Mouse (Mus musculus) CH12.LX (cell line): Measurements from ENCODE around the gene Dab1.

Experiments used
- IRF4 ChIP-seq: IDR thresholded peaks from 2 replicates; pipeline ENCODE4 v1.6.1; 2014; ENCODE audit warnings: low read depth, mild to moderate bottlenecking, inconsistent platforms, low read length, improper control_type of control experiment
- MAFK ChIP-seq: IDR thresholded peaks from 2 replicates; pipeline ENCODE4 v1.6.1; 2011; ENCODE audit warnings: low read length, improper control_type of control experiment; ENCODE audit not compliant: insufficient replicate concordance
- MYC ChIP-seq: IDR thresholded peaks from 2 replicates; pipeline ENCODE4 v1.6.1; 2011; ENCODE audit warnings: low read depth, mild to moderate bottlenecking, improper control_type of control experiment, low read length
- NELFE ChIP-seq: IDR thresholded peaks from 2 replicates; pipeline ENCODE4 v1.6.1; 2011; ENCODE audit warnings: low read depth, low read length, improper control_type of control experiment
- POLR2A ChIP-seq: IDR thresholded peaks from 2 replicates; pipeline ENCODE4 v1.6.1; 2011; ENCODE audit warnings: low read depth, mild to moderate bottlenecking, improper control_type of control experiment, low read length
- TCF12 ChIP-seq: IDR thresholded peaks from 2 replicates; pipeline ENCODE4 v1.6.1; 2014; ENCODE audit warnings: low read depth, mild to moderate bottlenecking, inconsistent platforms, low read length, improper control_type of control experiment

GRCm38 (mm10) chr4:104523776-104524175 is 904.6 kb downstream of the Dab1 start:
- TF ChIP-seq MYC (no peak), IRF4 (no peak), POLR2A (no peak), NELFE (no peak), TCF12 (no peak), MAFK (no peak)
